Mouse (Mus musculus) right cerebral cortex, postnatal 10 days (tissue): ENCODE data around the gene Lingo2.

ENCODE experiments used
- DNase-seq, 2 experiments: peaks; one replicate each; pipeline ENCODE4 v3.0.0; 2021; ENCODE audit warnings: low spot score in 2 of 2

The Lingo2 gene

GRCm38 (mm10) chr4:35846518-35846917 lies 1105.0 kb downstream of the Lingo2 start:
- DNase-seq = no peak

- DNase-seq = peak; percentile 35 to 37
These were observed 1106.4 kb downstream of the Lingo2 start for GRCm38 (mm10) chr4:35845140-35845539.

GRCm38 (mm10) chr4:35844518-35844917 lies 1107.0 kb downstream of the Lingo2 start:
- no peak for DNase-seq

- no peak for DNase-seq
These were observed 1128.2 kb downstream of the Lingo2 start for GRCm38 (mm10) chr4:35823322-35823870.

- no peak for DNase-seq
These were observed 1130.8 kb downstream of the Lingo2 start for GRCm38 (mm10) chr4:35820701-35821100.

GRCm38 (mm10) chr4:35814698-35815097 lies 1136.8 kb downstream of the Lingo2 start:
- no peak for DNase-seq

- no peak for DNase-seq
These were observed 1143.9 kb downstream of the Lingo2 start for GRCm38 (mm10) chr4:35807497-35808210.

- DNase-seq = no peak
These were observed 1144.6 kb downstream of the Lingo2 start for GRCm38 (mm10) chr4:35806881-35807464.

GRCm38 (mm10) chr4:35784255-35784921 lies 1167.2 kb downstream of the Lingo2 start:
- no peak for DNase-seq

GRCm38 (mm10) chr4:35770810-35771209 lies 1180.7 kb downstream of the Lingo2 start:
- DNase-seq = no peak

- DNase-seq = no peak
These were observed 1184.6 kb downstream of the Lingo2 start for GRCm38 (mm10) chr4:35766905-35767304.

GRCm38 (mm10) chr4:35761181-35761580 lies 1190.4 kb downstream of the Lingo2 start:
- no peak for DNase-seq

- DNase-seq = no peak
These were observed 1199.3 kb downstream of the Lingo2 start for GRCm38 (mm10) chr4:35752121-35752860.

- peak; percentile 35 to 40 for DNase-seq
These were observed 1204.9 kb downstream of the Lingo2 start for GRCm38 (mm10) chr4:35746693-35747092.

- DNase-seq = no peak
These were observed 1226.8 kb downstream of the Lingo2 start for GRCm38 (mm10) chr4:35724774-35725173.

GRCm38 (mm10) chr4:35704126-35704525 lies 1247.4 kb downstream of the Lingo2 start:
- DNase-seq = no peak

- DNase-seq = no peak
These were observed 1248.9 kb downstream of the Lingo2 start for GRCm38 (mm10) chr4:35702661-35703060.

- DNase-seq = no peak
These were observed 1256.4 kb downstream of the Lingo2 start for GRCm38 (mm10) chr4:35695137-35695522.

GRCm38 (mm10) chr4:35694360-35695136 lies 1257.0 kb downstream of the Lingo2 start:
- DNase-seq = no peak

- DNase-seq = no peak
These were observed 1261.0 kb downstream of the Lingo2 start for GRCm38 (mm10) chr4:35690521-35690920.
